Mouse (Mus musculus) liver, adult 2 months (tissue): ENCODE data around the gene Zbtb7a.

Experiments used
- CTCF ChIP-seq: fragments of 200-500 bp; IDR thresholded peaks from 2 replicates; pipeline ENCODE4 v1.5.1; 2011; ENCODE audit warnings: low read depth, low read length, control low read depth
- POLR2A ChIP-seq: fragments of 200-500 bp; IDR thresholded peaks from 2 replicates; pipeline ENCODE4 v1.6.1; 2011; ENCODE audit warnings: low read length, control low read depth; ENCODE audit not compliant: insufficient read depth; ENCODE audit errors: extremely low read depth

DNA sequence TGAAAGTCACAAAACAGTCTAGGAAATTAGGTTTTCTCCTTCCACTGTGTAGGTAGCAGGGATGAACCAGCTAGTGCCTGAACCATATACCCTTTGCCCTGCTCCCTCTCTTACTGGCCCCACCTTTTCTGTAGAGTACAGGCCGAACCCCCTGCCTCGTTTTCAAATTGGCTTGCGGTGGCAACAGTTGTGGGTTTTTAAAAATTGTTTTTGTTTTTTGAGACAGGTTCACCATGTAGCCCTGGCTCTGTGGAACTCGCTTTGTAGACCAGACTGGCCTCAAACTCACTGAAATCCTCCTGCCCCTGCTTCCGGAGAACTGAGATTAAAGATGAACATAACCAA, 33.0 kb downstream of the Zbtb7a start:
- TF ChIP-seq CTCF, result no peak
- no peak for TF ChIP-seq POLR2A
